Mouse (Mus musculus): Measurements from ENCODE around the gene Slc17a7. TPM values are rescaled to one million over a fixed set of nuclear protein-coding genes. Genes with fewer than 3 reads are reported as not detected.

Slc17a7 gene
- polyA plus RNA-seq, 1 experiment, result 397 TPM

DNA sequence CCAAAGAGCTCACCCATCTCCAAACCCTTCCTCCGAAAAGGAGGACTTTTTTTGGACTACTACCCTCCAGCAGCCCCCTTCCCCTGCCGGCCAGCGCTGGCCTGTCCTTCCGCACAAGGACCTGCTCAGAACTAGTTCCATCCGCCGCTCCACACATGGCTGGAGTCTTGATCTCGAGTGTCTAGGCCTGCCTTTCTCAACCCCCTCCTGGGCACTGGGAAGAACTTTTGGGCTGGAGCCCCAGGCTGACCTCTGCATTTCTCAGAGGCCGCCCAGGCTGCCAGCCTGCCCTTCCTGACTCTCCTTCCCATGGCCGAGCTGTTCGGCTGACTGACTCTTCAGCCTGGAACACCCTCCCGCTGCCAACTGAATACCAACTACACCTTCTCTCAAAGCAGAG lies 18.9 kb downstream of the Slc17a7 start:
- no peaks in the 10 kb centered on the region for H3K27me3 ChIP-seq (ENCODE audit: control insufficient read depth, insufficient read depth, low read length)
- H3K27ac ChIP-seq (ENCODE audit: insufficient read depth, low read length), result peak overlapping the region; percentile 21; the same call in 1 of the 2 replicates
- peak in 1 of 2 experiments; percentile 44 for DNase-seq
- 0 out of 2 replicates have a peak, but pooled peaks cover 6% of the 10 kb centered on the region for H3K4me1 ChIP-seq (ENCODE audit: control insufficient read depth, insufficient read depth, low read length)
- no peak for TF ChIP-seq CTCF (IDR thresholded peaks at IDR 0.05; ENCODE audit: borderline replicate concordance, insufficient read depth, low read depth, low read length)
- TF ChIP-seq POLR2A (IDR thresholded peaks at IDR 0.05; ENCODE audit: borderline replicate concordance, insufficient read depth, low read length), result no peak
- peak overlapping the region; percentile 50 for H3K4me3 ChIP-seq (replicated peaks; ENCODE audit: insufficient read depth, low read depth, low read length)
- 8% methylated on average over 11 of the region's 11 CpGs for WGBS

DNA sequence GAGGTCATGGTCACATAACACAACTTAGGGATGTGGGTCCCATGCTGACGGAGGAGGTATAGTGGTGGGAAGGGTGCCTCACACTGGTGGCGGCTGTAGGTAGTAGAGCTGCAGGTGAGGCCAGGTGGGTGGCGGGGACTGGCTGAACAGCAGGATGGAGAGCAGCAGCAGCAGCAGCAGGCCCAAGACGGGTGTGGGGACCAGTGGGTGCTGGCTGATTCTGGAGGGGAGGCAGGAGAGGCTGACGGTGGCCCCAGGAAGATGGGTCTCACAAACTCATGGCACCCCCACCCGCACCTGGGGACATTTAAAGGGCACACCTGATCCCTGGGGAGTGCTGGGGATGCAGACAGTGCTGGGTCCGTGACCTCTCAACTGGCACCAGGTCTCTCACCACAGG lies 19.9 kb downstream of the Slc17a7 start:
- no peak for DNase-seq
- H3K27me3 ChIP-seq (ENCODE audit: control insufficient read depth, insufficient read depth, low read length), result no peaks in the 10 kb centered on the region
- no peak overlapping the region for H3K27ac ChIP-seq (ENCODE audit: insufficient read depth, low read length)
- 78% methylated on average over 7 of the region's 7 CpGs for WGBS
- peaks cover 12% of the 10 kb centered on the region for H3K4me1 ChIP-seq (ENCODE audit: control insufficient read depth, insufficient read depth, low read length)
- no peak for TF ChIP-seq POLR2A (IDR thresholded peaks at IDR 0.05; ENCODE audit: borderline replicate concordance, insufficient read depth, low read length)
- TF ChIP-seq CTCF (IDR thresholded peaks at IDR 0.05; ENCODE audit: borderline replicate concordance, insufficient read depth, low read depth, low read length), result no peak
- no peak overlapping the region for H3K4me3 ChIP-seq (replicated peaks; ENCODE audit: insufficient read depth, low read depth, low read length)

DNA sequence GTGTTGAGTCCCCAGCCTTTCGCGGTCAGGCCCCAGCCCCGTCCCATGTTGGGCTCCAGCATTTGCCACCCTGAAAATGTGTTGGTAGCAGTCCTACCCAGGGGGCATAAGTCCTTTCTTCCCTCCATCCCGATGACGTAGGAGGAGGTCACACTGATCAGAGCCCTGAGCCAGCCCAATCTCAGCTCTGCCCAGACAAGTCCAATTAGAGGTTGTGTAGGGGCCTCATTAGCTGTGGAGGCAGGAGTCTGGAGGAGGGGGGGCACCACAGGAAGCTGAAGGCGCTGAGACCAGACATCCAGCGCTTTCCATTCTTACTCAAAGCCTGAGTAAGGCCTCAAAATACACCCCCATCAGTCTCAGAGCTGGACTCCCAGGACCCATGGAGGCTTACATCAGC lies 22.2 kb downstream of the Slc17a7 start:
- no peaks in the 10 kb centered on the region for H3K27me3 ChIP-seq (ENCODE audit: control insufficient read depth, insufficient read depth, low read length)
- no peak for TF ChIP-seq CTCF (IDR thresholded peaks at IDR 0.05; ENCODE audit: borderline replicate concordance, insufficient read depth, low read depth, low read length)
- no peak for TF ChIP-seq POLR2A (IDR thresholded peaks at IDR 0.05; ENCODE audit: borderline replicate concordance, insufficient read depth, low read length)

DNA sequence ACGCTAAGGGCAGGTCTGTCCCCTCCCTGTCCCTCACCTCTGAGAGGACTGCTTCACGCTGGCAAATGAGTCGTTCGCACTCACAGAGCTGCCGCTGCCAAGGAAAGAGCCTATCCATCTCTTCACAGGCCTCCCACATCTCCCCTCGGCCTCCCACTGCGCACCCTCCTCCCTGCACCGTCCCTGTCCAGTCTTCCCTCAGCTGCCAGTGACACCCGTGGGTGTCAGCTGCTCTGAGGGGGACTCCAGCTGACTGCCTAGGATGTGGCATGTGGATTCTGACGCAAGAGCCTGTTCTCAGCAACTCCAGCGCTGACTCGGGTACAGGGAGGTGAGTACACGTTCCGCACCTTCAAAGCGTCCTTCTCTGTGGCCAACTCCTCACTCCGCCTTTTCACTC lies 25.9 kb downstream of the Slc17a7 start:
- H3K4me3 ChIP-seq (replicated peaks; ENCODE audit: insufficient read depth, low read depth, low read length), result no peak overlapping the region
- peaks cover 58% of the 10 kb centered on the region for H3K4me1 ChIP-seq (ENCODE audit: control insufficient read depth, insufficient read depth, low read length)
- 33% methylated on average over 16 of the region's 16 CpGs for WGBS
- no peaks in the 10 kb centered on the region for H3K27me3 ChIP-seq (ENCODE audit: control insufficient read depth, insufficient read depth, low read length)
- H3K27ac ChIP-seq (ENCODE audit: insufficient read depth, low read length), result peak overlapping the region; percentile 34; the same call in 1 of the 2 replicates
- peak in 1 of 2 experiments; percentile 52 for DNase-seq
- TF ChIP-seq CTCF (IDR thresholded peaks at IDR 0.05; ENCODE audit: borderline replicate concordance, insufficient read depth, low read depth, low read length) (no peak), POLR2A (IDR thresholded peaks at IDR 0.05; ENCODE audit: borderline replicate concordance, insufficient read depth, low read length) (no peak)

More for the DNA sequence above, 22.2 kb downstream of the Slc17a7 start:
- no peak overlapping the region for H3K27ac ChIP-seq (ENCODE audit: insufficient read depth, low read length)
- peak in 1 of 2 experiments; percentile 11 for DNase-seq
- H3K4me3 ChIP-seq (replicated peaks; ENCODE audit: insufficient read depth, low read depth, low read length), result no peak overlapping the region
- 81% methylated on average over 7 of the region's 7 CpGs for WGBS
- H3K4me1 ChIP-seq (ENCODE audit: control insufficient read depth, insufficient read depth, low read length), result peaks cover 31% of the 10 kb centered on the region

DNA sequence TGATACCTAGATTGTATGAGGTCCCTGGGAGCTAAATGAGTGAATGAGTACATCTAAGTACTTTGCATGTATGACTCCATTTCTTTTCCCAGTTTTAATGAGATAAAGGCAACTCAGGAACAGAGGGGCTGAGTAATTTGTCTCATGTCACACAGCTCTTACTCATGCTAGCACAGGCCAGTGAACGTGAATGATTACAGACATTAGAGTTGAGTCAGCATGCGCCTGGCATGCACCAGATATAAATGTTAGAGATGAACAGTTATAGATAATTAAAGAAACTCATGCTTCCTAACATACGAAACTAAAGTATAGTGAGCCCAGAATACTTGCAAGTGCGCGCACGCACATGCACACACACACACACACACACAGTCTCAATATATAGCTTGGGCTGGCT lies 26.4 kb downstream of the Slc17a7 start:
- Histone ChIP-seq H3K27ac (ENCODE audit: insufficient read depth, low read length) (0 out of 2 replicates have a peak overlapping the region, but pooled peaks have one; percentile 34), H3K27me3 (ENCODE audit: control insufficient read depth, insufficient read depth, low read length) (no peaks in the 10 kb centered on the region), H3K4me1 (ENCODE audit: control insufficient read depth, insufficient read depth, low read length) (peaks cover 63% of the 10 kb centered on the region), H3K4me3 (replicated peaks; ENCODE audit: insufficient read depth, low read depth, low read length) (no peak overlapping the region)
- TF ChIP-seq CTCF (IDR thresholded peaks at IDR 0.05; ENCODE audit: borderline replicate concordance, insufficient read depth, low read depth, low read length) (no peak), POLR2A (IDR thresholded peaks at IDR 0.05; ENCODE audit: borderline replicate concordance, insufficient read depth, low read length) (no peak)
- WGBS, result 86% methylated on average over 6 of the region's 6 CpGs
- DNase-seq, result no peak

DNA sequence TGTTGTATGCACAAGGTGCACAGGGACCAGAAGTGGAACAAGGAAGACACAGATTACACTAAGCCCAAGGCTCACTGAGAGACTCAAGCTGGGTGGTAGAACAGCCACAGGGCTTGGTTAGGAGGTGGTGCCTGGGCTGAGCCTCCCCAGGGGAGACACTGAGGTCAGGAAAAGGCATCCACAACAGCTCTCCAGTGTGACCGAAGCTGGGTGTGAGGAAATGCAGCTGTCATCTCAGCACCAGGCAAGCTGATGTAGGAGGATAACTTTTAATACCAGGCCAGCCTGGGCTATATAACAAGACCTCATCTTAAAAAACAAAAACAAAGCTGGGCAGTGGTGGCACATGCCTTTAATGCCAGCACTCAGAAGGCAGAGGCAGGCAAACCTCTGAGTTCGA lies 27.4 kb downstream of the Slc17a7 start:
- Histone ChIP-seq H3K4me3 (replicated peaks; ENCODE audit: insufficient read depth, low read depth, low read length) (no peak overlapping the region), H3K27ac (ENCODE audit: insufficient read depth, low read length) (peak overlapping the region; percentile 42), H3K27me3 (ENCODE audit: control insufficient read depth, insufficient read depth, low read length) (no peaks in the 10 kb centered on the region), H3K4me1 (ENCODE audit: control insufficient read depth, insufficient read depth, low read length) (peaks cover 73% of the 10 kb centered on the region)
- no peak for TF ChIP-seq CTCF (IDR thresholded peaks at IDR 0.05; ENCODE audit: borderline replicate concordance, insufficient read depth, low read depth, low read length)
- no peak for DNase-seq
- WGBS, result 69% methylated on average over 2 of the region's 2 CpGs

- H3K4me3 ChIP-seq (replicated peaks; ENCODE audit: insufficient read depth, low read depth, low read length), result no peak overlapping the region
- TF ChIP-seq CTCF (IDR thresholded peaks at IDR 0.05; ENCODE audit: borderline replicate concordance, insufficient read depth, low read depth, low read length), result no peak
- TF ChIP-seq POLR2A (IDR thresholded peaks at IDR 0.05; ENCODE audit: borderline replicate concordance, insufficient read depth, low read length), result no peak
- no peaks in the 10 kb centered on the region for H3K27me3 ChIP-seq (ENCODE audit: control insufficient read depth, insufficient read depth, low read length)
- H3K27ac ChIP-seq (ENCODE audit: insufficient read depth, low read length), result peak overlapping the region; percentile 42
- whole genome bisulfite sequencing, result 14% methylated on average over 8 of the region's 8 CpGs
- peak; percentile 83 to 88 for DNase-seq
- H3K4me1 ChIP-seq (ENCODE audit: control insufficient read depth, insufficient read depth, low read length), result peaks cover 77% of the 10 kb centered on the region
Observed at GRCm38 (mm10) chr7:45191803-45192363, 28.1 kb downstream of the Slc17a7 start.

GRCm38 (mm10) chr7:45192585-45193310 lies 29.0 kb downstream of the Slc17a7 start:
- TF ChIP-seq CTCF (IDR thresholded peaks at IDR 0.05; ENCODE audit: borderline replicate concordance, insufficient read depth, low read depth, low read length), result no peak
- no peak for TF ChIP-seq POLR2A (IDR thresholded peaks at IDR 0.05; ENCODE audit: borderline replicate concordance, insufficient read depth, low read length)
- Histone ChIP-seq H3K4me3 (replicated peaks; ENCODE audit: insufficient read depth, low read depth, low read length) (no peak overlapping the region), H3K4me1 (ENCODE audit: control insufficient read depth, insufficient read depth, low read length) (peaks cover 85% of the 10 kb centered on the region), H3K27me3 (ENCODE audit: control insufficient read depth, insufficient read depth, low read length) (no peaks in the 10 kb centered on the region), H3K27ac (ENCODE audit: insufficient read depth, low read length) (peak overlapping the region; percentile 49)
- 51% methylated on average over 7 of the region's 7 CpGs for WGBS
- DNase-seq, result peak in 1 of 2 experiments; percentile 29
